16 mouse cellular contexts compared by ENCODE assay signal in genomic region chr13:29823487-29823886, GRCm38 (mm10). TPM values are rescaled to one million over a fixed set of nuclear protein-coding genes. Genes with fewer than 3 reads are reported as not detected.
DNase-seq lines count a peak whose midpoint lies in the region; ATAC-seq and TF ChIP-seq lines count a peak whose summit lies in the region.
"Had no signal": no experiment of that assay in that cellular context is flagged by ENCODE, and none has a peak within 500 bp of the region (broad histone marks: within the 10 kb centered on the region; RNA-seq: fewer than 3 reads in every experiment).

No protein-coding gene starts in this region.

- H3K4me2 ChIP-seq in forebrain, postnatal 0 days (ENCODE audit: low read depth) = no peak overlapping the region
- no peak overlapping the region for H3K4me2 ChIP-seq in hindbrain, embryonic 16.5 days (ENCODE audit: low read length)
- H3K4me2 ChIP-seq in midbrain, embryonic 16.5 days (ENCODE audit: low read length) = no peak overlapping the region
- H3K4me2 ChIP-seq: kidney, embryonic 15.5 days had no signal

- no peak overlapping the region for H3K4me3 ChIP-seq in heart, embryonic 10.5 days
- no peak overlapping the region for H3K4me3 ChIP-seq in forebrain, postnatal 0 days (ENCODE audit: low read depth, low read length)
- H3K4me3 ChIP-seq in hindbrain, embryonic 16.5 days (ENCODE audit: low read length) = no peak overlapping the region
- no peak overlapping the region for H3K4me3 ChIP-seq in midbrain, embryonic 16.5 days (ENCODE audit: low read depth, low read length)
- H3K4me3 ChIP-seq: heart, adult 2 months; kidney, embryonic 15.5 days had no signal

- 92% methylated on average over 8 of the region's 8 CpGs for WGBS in heart, embryonic 10.5 days
- WGBS in forebrain, postnatal 0 days = 38% methylated on average over 8 of the region's 8 CpGs
- 73% methylated on average over 8 of the region's 8 CpGs for WGBS in hindbrain, embryonic 16.5 days
- whole genome bisulfite sequencing in midbrain, embryonic 16.5 days = 66% methylated on average over 8 of the region's 8 CpGs

- peak; percentile 36 for ATAC-seq in forebrain, postnatal 0 days
- 0 out of 2 replicates have a peak, but pooled peaks have one; percentile 19 for ATAC-seq in hindbrain, embryonic 16.5 days
- ATAC-seq in midbrain, embryonic 16.5 days = peak; percentile 55
- ATAC-seq: activated CD4-positive, CD25-positive, alpha-beta regulatory T cell, adult 4 months; intestine, postnatal 0 days had no signal

- H3K9me3 ChIP-seq in heart, embryonic 10.5 days = no peaks in the 10 kb centered on the region
- no peaks in the 10 kb centered on the region for H3K9me3 ChIP-seq in forebrain, postnatal 0 days (ENCODE audit: low read length)
- no peaks in the 10 kb centered on the region for H3K9me3 ChIP-seq in hindbrain, embryonic 16.5 days (ENCODE audit: control insufficient read depth, low read length)
- H3K9me3 ChIP-seq in midbrain, embryonic 16.5 days (replicated peaks; ENCODE audit: control insufficient read depth, low read length, poor library complexity, severe bottlenecking) = no peaks in the 10 kb centered on the region
- H3K9me3 ChIP-seq: G1E; kidney, embryonic 15.5 days had no signal

- H3K27ac ChIP-seq in heart, embryonic 10.5 days = no peak overlapping the region
- peak overlapping the region; percentile 62; the same call in 1 of the 2 replicates for H3K27ac ChIP-seq in forebrain, postnatal 0 days (ENCODE audit: low read depth, low read length)
- H3K27ac ChIP-seq in hindbrain, embryonic 16.5 days (ENCODE audit: low read depth, low read length) = 0 out of 2 replicates have a peak overlapping the region, but pooled peaks have one; percentile 0
- peak overlapping the region; percentile 38; the same call in 1 of the 2 replicates for H3K27ac ChIP-seq in midbrain, embryonic 16.5 days (ENCODE audit: low read length)
- H3K27ac ChIP-seq: heart, adult 2 months; kidney, embryonic 15.5 days; liver, embryonic 14.5 days; stomach, postnatal 0 days had no signal

- H3K4me1 ChIP-seq in heart, embryonic 10.5 days = peaks cover 30% of the 10 kb centered on the region
- peaks cover 4% of the 10 kb centered on the region; the same call in 1 of the 2 replicates for H3K4me1 ChIP-seq in forebrain, postnatal 0 days (ENCODE audit: insufficient read depth)
- no peaks in the 10 kb centered on the region for H3K4me1 ChIP-seq in hindbrain, embryonic 16.5 days (ENCODE audit: control insufficient read depth, insufficient read depth, low read depth, low read length)
- no peaks in the 10 kb centered on the region for H3K4me1 ChIP-seq in midbrain, embryonic 16.5 days (ENCODE audit: control insufficient read depth, insufficient read depth, low read length)
- H3K4me1 ChIP-seq: kidney, embryonic 15.5 days had no signal

- no peaks in the 10 kb centered on the region for H3K36me3 ChIP-seq in heart, embryonic 10.5 days
- H3K36me3 ChIP-seq in forebrain, postnatal 0 days (ENCODE audit: insufficient read depth) = no peaks in the 10 kb centered on the region
- no peaks in the 10 kb centered on the region for H3K36me3 ChIP-seq in hindbrain, embryonic 16.5 days (ENCODE audit: control insufficient read depth, insufficient read depth, low read length)
- H3K36me3 ChIP-seq in midbrain, embryonic 16.5 days (ENCODE audit: control insufficient read depth, insufficient read depth, low read length) = no peaks in the 10 kb centered on the region
- H3K36me3 ChIP-seq: kidney, embryonic 15.5 days had no signal

- no peak for TF ChIP-seq CTCF in forebrain, postnatal 0 days (IDR thresholded peaks at IDR 0.05; ENCODE audit: low read depth)

- no peaks in the 10 kb centered on the region for H3K27me3 ChIP-seq in heart, embryonic 10.5 days (ENCODE audit: insufficient read depth, poor library complexity, severe bottlenecking)
- no peaks in the 10 kb centered on the region for H3K27me3 ChIP-seq in forebrain, postnatal 0 days (ENCODE audit: insufficient read depth, low read length)
- H3K27me3 ChIP-seq in hindbrain, embryonic 16.5 days (replicated peaks; ENCODE audit: control insufficient read depth, insufficient read depth, low read length) = no peaks in the 10 kb centered on the region
- H3K27me3 ChIP-seq in midbrain, embryonic 16.5 days (ENCODE audit: control insufficient read depth, insufficient read depth, low read depth, low read length) = no peaks in the 10 kb centered on the region
- H3K27me3 ChIP-seq: kidney, embryonic 15.5 days had no signal

- DNase-seq in heart, adult 11 months = peak; percentile 43
- no peak for DNase-seq in heart, embryonic 10.5 days (ENCODE audit: low spot score)
- no peak for DNase-seq in forebrain, postnatal 0 days
- DNase-seq in adipocyte (ENCODE audit: low spot score) = no peak
- DNase-seq in urinary bladder, adult 2 months (ENCODE audit: low spot score) = no peak
- no peak for DNase-seq in kidney, postnatal 14 days
- DNase-seq: adrenal gland, postnatal 36 days; heart, adult 2 months had no signal

- no peak overlapping the region for H3K9ac ChIP-seq in forebrain, postnatal 0 days
- no peak overlapping the region for H3K9ac ChIP-seq in hindbrain, embryonic 16.5 days (ENCODE audit: low read depth, low read length)
- H3K9ac ChIP-seq in midbrain, embryonic 16.5 days (ENCODE audit: low read depth, low read length) = no peak overlapping the region
- H3K9ac ChIP-seq: kidney, embryonic 15.5 days; liver, embryonic 14.5 days had no signal

RNA-seq across cellular contexts. Expression of gene Cdkal1, which starts 32.0 kb away (rescaled TPM):
- polyA plus RNA-seq in heart, embryonic 10.5 days (2016; fragmentation: Nextera tagmentation; extraction: Ambion mirVana) = 25.9 and 27.0 TPM in 2 replicates
- total RNA-seq in forebrain, postnatal 0 days (2014; rRNA removed) = 16.7 and 17.9 TPM in 2 replicates
- polyA plus RNA-seq in forebrain, postnatal 0 days (2015; fragmentation: Nextera tagmentation; extraction: Ambion mirVana) = 16.8 and 18.3 TPM in 2 replicates
- polyA plus RNA-seq in hindbrain, embryonic 16.5 days (2015; fragmentation: Nextera tagmentation; extraction: Ambion mirVana) = 19.4 and 20.9 TPM in 2 replicates
- 21.4 and 22.0 TPM in 2 replicates for polyA plus RNA-seq in midbrain, embryonic 16.5 days (2015; fragmentation: Nextera tagmentation; extraction: Ambion mirVana)
- polyA plus RNA-seq in urinary bladder, adult 2 months (2012; rRNA removed) = 6.9 and 10.0 TPM in 2 replicates
